Mouse (Mus musculus) right cerebral cortex, postnatal 25 days (tissue): ENCODE results near the gene Pip.

Experiments
- DNase-seq: peaks from one replicate; pipeline ENCODE4 v3.0.0; 2022

Gene Pip

DNA sequence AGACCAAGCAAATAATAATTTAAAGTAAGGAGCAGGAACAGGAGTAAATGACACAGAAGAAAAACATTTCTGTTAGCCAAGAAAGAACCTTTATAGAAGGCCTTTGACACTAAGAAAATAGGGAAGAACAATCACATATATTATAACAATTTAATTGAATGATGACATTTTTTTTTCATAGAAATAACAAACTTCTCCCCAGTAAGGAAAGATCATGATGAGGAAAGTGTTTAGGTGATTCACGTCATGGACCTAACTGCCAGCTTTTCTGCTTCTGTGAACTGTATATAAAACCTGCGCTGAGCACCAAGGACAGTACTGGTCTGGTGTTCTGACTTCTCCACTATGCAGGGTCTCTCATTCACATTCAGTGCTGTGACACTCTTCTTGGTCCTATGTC lies at the start of gene Pip:
Pip (plus strand) TSS at position 301 of the 400 bp plus-strand sequence.
- DNase-seq: no peak

- DNase-seq: no peak
These were observed 23.2 kb upstream of the Pip start for GRCm38 (mm10) chr6:41824086-41824485.

DNA sequence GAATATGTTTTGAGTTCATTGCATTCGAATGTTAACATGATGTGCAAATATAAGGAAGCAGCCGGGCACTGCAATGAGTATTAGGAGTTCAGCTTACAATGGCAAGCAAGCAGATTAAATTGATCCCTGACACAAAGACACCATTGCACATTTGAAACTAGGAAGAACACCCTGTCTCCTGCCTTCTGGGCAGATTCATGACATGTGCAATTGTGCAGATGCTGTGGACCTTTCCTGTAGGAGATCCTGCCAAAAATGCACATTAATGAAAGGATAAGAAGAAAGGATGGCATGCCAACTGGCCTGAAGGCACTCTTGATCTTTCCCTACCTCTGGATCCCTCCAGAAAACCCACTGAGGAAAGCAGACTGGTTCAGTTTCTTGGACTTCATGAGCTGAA lies 17.8 kb upstream of the Pip start:
- no peak for DNase-seq

- no peak for DNase-seq
These were observed 5.4 kb downstream of the Pip start, which contains the start of gene Sval2 for GRCm38 (mm10) chr6:41852689-41853088. Gene Sval2, plus strand, starts transcription at chr6:41852989.

DNA sequence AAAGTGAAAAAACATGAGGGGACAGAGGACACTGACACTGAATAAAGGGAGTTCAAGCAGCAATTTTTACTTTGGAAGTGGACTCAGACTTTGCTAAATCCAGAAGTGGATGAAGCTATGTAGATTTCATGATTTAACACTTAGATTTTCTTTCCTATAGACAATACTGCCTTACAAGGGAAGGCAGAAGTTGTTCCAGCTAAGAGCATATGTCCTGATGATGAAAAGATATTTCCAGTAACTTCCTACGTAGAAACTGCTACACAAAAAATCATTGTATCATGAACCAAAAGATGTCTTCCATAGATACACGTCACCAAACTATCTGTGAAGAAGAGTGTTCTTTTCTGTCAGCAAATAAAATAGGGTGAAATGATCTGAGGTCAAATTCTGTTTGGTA lies 16.7 kb downstream of the Pip start:
- no peak for DNase-seq
